Mouse (Mus musculus) midbrain, embryonic 15.5 days (tissue): ENCODE measurements around the gene Cd101. TPM values are rescaled to one million over a fixed set of nuclear protein-coding genes. Genes with fewer than 3 reads are reported as not detected.

ENCODE experiments used
- ATAC-seq: fragments of 200-750 bp; cut with Nextera tagmentation; replicated peaks from 2 replicates; pipeline ENCODE4 v1.8.0; 2017; ENCODE audit warnings: moderate TSS enrichment
- H3K27ac ChIP-seq: fragments of 300-500 bp; sonication (generic); 2 replicates; pipeline ENCODE4 v1.5.1; 2015; ENCODE audit warnings: mild to moderate bottlenecking, inconsistent platforms
- H3K27me3 ChIP-seq: fragments of 300-500 bp; sonication (generic); replicated peaks from 2 replicates; pipeline ENCODE4 v1.6.1; 2015; ENCODE audit warnings: inconsistent platforms
- H3K36me3 ChIP-seq: fragments of 300-500 bp; sonication (generic); replicated peaks from 2 replicates; pipeline ENCODE4 v1.6.1; 2015; ENCODE audit warnings: inconsistent platforms
- H3K4me1 ChIP-seq: fragments of 300-500 bp; sonication (generic); 2 replicates; pipeline ENCODE4 v1.6.1; 2015; ENCODE audit warnings: inconsistent platforms
- H3K4me2 ChIP-seq: fragments of 300-500 bp; sonication (generic); 2 replicates; pipeline ENCODE4 v1.6.1; 2015; ENCODE audit warnings: inconsistent platforms, mild to moderate bottlenecking, moderate library complexity
- H3K4me3 ChIP-seq: fragments of 300-500 bp; sonication (generic); 2 replicates; pipeline ENCODE4 v1.5.1; 2015; ENCODE audit warnings: mild to moderate bottlenecking, inconsistent platforms
- H3K9ac ChIP-seq: fragments of 300-500 bp; sonication (generic); 2 replicates; pipeline ENCODE4 v1.6.1; 2015; ENCODE audit warnings: mild to moderate bottlenecking, inconsistent platforms
- H3K9me3 ChIP-seq: fragments of 300-500 bp; sonication (generic); 2 replicates; pipeline ENCODE4 v1.6.1; 2016; ENCODE audit warnings: inconsistent platforms
- WGBS: fragments of 180-500 bp; shearing (Covaris S2); methylation state at CpG from one replicate; pipeline ENCODE4 v1.1.7; 2015; ENCODE audit warnings: mixed read lengths; 5-methylcytosine and 5-hydroxymethylcytosine counted together
- polyA plus RNA-seq: library from polyadenylated mRNA; unstranded; fragments of >200 nt; fragmentation: Nextera tagmentation; extraction: Ambion mirVana; gene quantifications from 2 replicates; pipeline ENCODE4 v1.2.1, GENCODE M21; 2015

The Cd101 gene
- polyA plus RNA-seq: 0.05 TPM in 1 of 2 replicates, not detected in the other

DNA sequence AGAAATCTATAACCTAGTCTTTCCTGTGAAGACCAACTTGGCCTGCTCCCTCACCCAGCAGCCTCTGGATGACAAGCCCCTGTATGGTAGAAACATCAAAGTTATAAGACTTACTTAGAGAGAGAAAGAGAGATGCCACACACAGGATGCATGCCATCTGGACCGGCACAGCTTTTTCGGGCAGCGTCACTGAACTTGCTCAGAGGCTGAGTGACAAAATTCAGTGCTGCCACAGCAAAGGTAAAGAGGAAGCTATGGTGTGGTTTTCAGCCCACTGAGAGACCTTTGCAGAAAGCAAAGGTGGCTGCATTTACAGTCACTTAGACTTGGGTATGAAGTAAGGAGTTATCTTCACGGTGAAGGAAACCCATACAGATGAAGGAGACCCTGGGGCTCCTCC, at the start of gene Cd101:
Cd101 (minus strand) TSS at position 218 of the 400 bp plus-strand sequence.
- Histone ChIP-seq H3K27ac (no peak within 1 kb of the TSS), H3K9me3 (no peaks in the 10 kb centered on the region), H3K4me3 (no peak within 1 kb of the TSS), H3K4me1 (no peaks in the 10 kb centered on the region), H3K4me2 (no peak within 1 kb of the TSS), H3K36me3 (no peaks in the 10 kb centered on the region), H3K27me3 (no peaks in the 10 kb centered on the region), H3K9ac (no peak within 1 kb of the TSS)
- no peak for ATAC-seq
- 93% methylated on average over 4 of the region's 4 CpGs for WGBS

- WGBS: 96% methylated on average over 1 of the region's 1 CpGs
- H3K4me3 ChIP-seq: no peak overlapping the region
These were observed 49.0 kb upstream of the Cd101 start for GRCm38 (mm10) chr3:101078344-101078743.

GRCm38 (mm10) chr3:101077710-101078100, 48.3 kb upstream of the Cd101 start:
- no peak overlapping the region for H3K4me3 ChIP-seq
- WGBS: 89% methylated on average over 6 of the region's 6 CpGs
- H3K27me3 ChIP-seq: no peaks in the 10 kb centered on the region

More at GRCm38 (mm10) chr3:101078344-101078743, 49.0 kb upstream of the Cd101 start:
- 0 out of 2 replicates have a peak, but pooled peaks cover 3% of the 10 kb centered on the region for H3K4me1 ChIP-seq
- H3K36me3 ChIP-seq: 0 out of 2 replicates have a peak, but pooled peaks cover 4% of the 10 kb centered on the region
- H3K27ac ChIP-seq: no peak overlapping the region
- no peaks in the 10 kb centered on the region for H3K9me3 ChIP-seq
- H3K4me2 ChIP-seq: no peak overlapping the region
- H3K9ac ChIP-seq: no peak overlapping the region
- no peaks in the 10 kb centered on the region for H3K27me3 ChIP-seq
- no peak for ATAC-seq

DNA sequence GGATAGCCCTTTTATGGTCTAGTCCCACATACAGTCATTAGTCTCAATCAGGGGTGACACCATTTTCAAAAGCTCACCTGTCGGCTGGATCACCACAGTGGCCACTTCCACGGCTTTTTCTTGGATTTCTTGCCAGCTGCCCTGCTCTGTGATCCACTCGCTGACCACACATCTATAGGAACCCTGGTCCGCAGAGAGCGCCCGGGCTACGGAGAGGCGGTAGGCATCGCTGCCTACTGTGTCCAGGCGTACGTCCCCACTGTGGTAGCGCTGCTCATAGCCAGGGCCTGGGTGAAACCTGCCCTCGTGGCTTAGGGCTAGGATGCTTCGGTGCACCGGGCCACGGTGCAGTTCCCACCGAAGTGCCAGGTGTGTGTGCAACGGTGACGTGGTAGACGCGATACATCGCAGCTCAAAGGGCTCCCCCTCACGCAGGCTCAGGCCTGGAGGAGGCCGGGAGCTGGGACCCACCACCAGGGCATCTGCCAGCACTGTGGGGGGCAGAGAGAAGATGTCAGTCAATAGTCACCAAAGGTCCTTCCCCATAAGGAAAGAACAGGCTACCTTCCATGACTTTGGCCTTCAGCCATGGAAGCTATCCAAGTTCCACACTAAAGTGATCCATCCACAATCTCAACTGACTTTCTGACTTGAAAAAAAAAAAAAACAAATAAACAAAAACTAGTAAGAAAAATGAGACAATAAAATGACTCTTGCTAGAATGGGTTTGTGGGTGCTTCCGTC, 47.8 kb upstream of the Cd101 start:
- Histone ChIP-seq H3K36me3 (0 out of 2 replicates have a peak, but pooled peaks cover 4% of the 10 kb centered on the region), H3K9ac (no peak overlapping the region), H3K27ac (no peak overlapping the region), H3K4me3 (no peak overlapping the region), H3K27me3 (no peaks in the 10 kb centered on the region), H3K4me1 (peaks cover 10% of the 10 kb centered on the region), H3K9me3 (no peaks in the 10 kb centered on the region), H3K4me2 (no peak overlapping the region)
- ATAC-seq: no peak
- 95% methylated on average over 25 of the region's 25 CpGs for WGBS

More at GRCm38 (mm10) chr3:101077710-101078100, 48.3 kb upstream of the Cd101 start:
- Histone ChIP-seq H3K27ac (no peak overlapping the region), H3K9ac (no peak overlapping the region), H3K4me1 (peaks cover 4% of the 10 kb centered on the region), H3K36me3 (0 out of 2 replicates have a peak, but pooled peaks cover 4% of the 10 kb centered on the region), H3K9me3 (no peaks in the 10 kb centered on the region), H3K4me2 (no peak overlapping the region)
- ATAC-seq: no peak

DNA sequence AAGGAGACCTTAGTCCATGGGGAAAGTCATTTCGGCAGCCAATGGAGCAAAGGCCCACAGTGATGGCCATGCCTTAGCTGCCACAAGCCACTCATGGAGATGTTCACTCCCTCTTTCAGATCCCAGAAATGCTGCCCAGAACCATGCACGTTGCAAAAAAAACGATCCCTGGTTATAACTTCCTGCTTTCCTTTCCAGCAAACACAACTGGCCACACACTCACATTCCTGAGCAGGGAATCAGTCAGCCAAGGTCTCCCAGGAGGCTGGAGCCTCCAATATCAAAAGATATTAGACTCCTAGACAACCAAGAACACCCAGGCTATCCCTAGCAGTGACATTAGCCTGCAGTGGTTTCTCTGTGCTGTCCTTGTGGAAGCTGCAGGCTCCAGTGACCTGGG, 46.5 kb upstream of the Cd101 start:
- H3K27ac ChIP-seq: no peak overlapping the region
- H3K4me1 ChIP-seq: peaks cover 19% of the 10 kb centered on the region
- ATAC-seq: no peak
- 0 out of 2 replicates have a peak, but pooled peaks cover 4% of the 10 kb centered on the region for H3K36me3 ChIP-seq
- WGBS: 82% methylated on average over 3 of the region's 3 CpGs
- no peak overlapping the region for H3K4me2 ChIP-seq
- H3K9ac ChIP-seq: no peak overlapping the region
- no peaks in the 10 kb centered on the region for H3K9me3 ChIP-seq
- no peaks in the 10 kb centered on the region for H3K27me3 ChIP-seq
- H3K4me3 ChIP-seq: no peak overlapping the region

GRCm38 (mm10) chr3:101073384-101073783, 44.0 kb upstream of the Cd101 start:
- H3K4me3 ChIP-seq: no peak overlapping the region
- no peak overlapping the region for H3K27ac ChIP-seq
- no peaks in the 10 kb centered on the region for H3K9me3 ChIP-seq
- 0 out of 2 replicates have a peak, but pooled peaks cover 4% of the 10 kb centered on the region for H3K36me3 ChIP-seq
- H3K27me3 ChIP-seq: no peaks in the 10 kb centered on the region
- H3K4me1 ChIP-seq: peaks cover 42% of the 10 kb centered on the region
- no peak for ATAC-seq
- H3K9ac ChIP-seq: no peak overlapping the region
- H3K4me2 ChIP-seq: no peak overlapping the region
- 86% methylated on average over 9 of the region's 9 CpGs for WGBS

DNA sequence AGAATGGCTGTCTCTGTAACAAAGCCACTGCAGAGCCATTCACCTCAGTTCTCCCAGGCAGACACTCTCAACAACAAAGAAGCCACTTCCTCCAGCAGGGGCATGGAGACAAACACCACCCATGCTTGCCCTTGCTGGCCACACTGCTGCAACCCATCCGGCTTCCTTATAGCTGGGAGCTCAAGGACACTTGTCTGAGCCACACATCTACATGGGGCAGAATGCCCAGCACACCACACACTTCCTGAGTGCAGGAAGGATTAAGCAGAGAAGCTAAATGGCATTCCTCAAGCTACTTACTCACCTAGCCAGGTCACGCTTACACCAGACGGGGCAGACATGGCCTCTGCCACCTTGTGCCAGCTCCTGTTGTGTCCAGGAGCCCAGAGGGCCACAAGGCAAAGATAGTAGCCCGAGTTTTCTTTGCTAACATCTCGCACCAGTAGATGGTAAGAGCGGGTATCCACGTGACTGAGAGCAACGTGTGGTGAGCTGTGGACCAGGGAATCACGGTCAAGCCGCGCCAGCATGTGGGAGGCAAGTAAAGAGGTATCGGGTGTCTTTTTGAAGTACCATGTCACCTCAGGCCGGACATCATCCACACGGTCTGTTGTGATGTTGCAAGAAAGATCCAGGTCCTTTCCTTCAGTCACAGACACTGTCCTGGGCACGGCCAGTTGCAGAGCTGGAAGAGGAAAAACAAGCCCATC, 43.3 kb upstream of the Cd101 start:
- H3K27me3 ChIP-seq: no peaks in the 10 kb centered on the region
- no peak for ATAC-seq
- 0 out of 2 replicates have a peak, but pooled peaks cover 4% of the 10 kb centered on the region for H3K36me3 ChIP-seq
- 89% methylated on average over 15 of the region's 15 CpGs for whole genome bisulfite sequencing
- no peak overlapping the region for H3K27ac ChIP-seq
- no peak overlapping the region for H3K4me2 ChIP-seq
- H3K4me3 ChIP-seq: no peak overlapping the region
- H3K4me1 ChIP-seq: peaks cover 44% of the 10 kb centered on the region
- no peaks in the 10 kb centered on the region for H3K9me3 ChIP-seq
- H3K9ac ChIP-seq: no peak overlapping the region

DNA sequence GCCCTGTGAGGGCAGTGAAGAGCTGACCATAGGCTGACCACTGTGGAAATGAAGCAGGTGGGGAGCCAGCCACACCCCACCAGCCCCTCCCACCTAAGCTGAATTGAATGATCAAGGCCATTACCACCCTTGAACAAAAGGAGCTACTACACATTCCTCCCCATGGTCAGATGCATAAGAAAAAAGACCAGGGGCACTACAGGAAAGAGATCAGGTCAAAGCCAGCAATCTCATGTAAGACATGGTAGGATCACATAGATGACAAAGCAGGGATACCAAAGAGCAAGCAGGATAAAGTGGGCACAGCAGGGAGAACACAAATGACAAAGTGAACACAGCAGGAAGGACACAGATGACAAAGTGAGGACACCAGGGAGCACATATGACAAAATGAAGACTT, 42.2 kb upstream of the Cd101 start:
- Histone ChIP-seq H3K4me3 (no peak overlapping the region), H3K4me2 (no peak overlapping the region), H3K4me1 (peaks cover 44% of the 10 kb centered on the region), H3K9me3 (no peaks in the 10 kb centered on the region), H3K36me3 (no peaks in the 10 kb centered on the region), H3K9ac (no peak overlapping the region), H3K27me3 (no peaks in the 10 kb centered on the region), H3K27ac (peak overlapping the region; percentile 72)
- no peak; the same call in 1 of the 2 replicates for ATAC-seq

- no peaks in the 10 kb centered on the region for H3K36me3 ChIP-seq
- H3K4me2 ChIP-seq: no peak overlapping the region
- H3K27me3 ChIP-seq: no peaks in the 10 kb centered on the region
- no peak overlapping the region for H3K4me3 ChIP-seq
- whole genome bisulfite sequencing: 11% methylated on average over 6 of the region's 6 CpGs
- ATAC-seq: peak; percentile 87
- peaks cover 44% of the 10 kb centered on the region for H3K4me1 ChIP-seq
- no peaks in the 10 kb centered on the region for H3K9me3 ChIP-seq
- H3K27ac ChIP-seq: peak overlapping the region; percentile 72
- H3K9ac ChIP-seq: no peak overlapping the region
These were observed 41.5 kb upstream of the Cd101 start for GRCm38 (mm10) chr3:101070796-101071235.

DNA sequence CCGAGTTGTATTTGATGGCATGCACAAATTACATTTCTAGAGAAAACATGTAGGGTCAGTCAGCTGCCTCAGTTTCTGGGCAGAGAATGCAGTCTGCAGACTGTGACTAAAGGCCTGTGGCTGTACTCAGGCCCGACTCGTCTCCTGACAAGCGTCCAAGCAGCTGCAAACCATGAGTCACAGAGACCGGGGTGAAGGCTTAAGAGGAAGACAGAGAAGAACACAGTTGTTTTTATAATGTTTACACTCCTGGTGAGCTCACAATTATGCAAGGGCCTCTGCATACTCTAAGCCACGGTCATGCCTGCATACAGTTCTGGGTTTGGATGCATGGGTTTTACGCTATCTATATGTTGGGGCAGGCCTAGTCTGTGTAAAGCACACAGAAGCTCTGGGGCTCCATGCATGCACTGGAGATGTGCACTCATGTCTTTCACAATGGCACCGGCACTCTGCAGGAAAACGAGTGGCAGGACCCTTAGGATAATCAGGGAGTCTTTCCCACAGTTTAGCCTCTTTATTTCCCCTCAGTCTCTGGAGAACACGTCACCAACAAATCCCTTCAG, 41.0 kb upstream of the Cd101 start:
- 23% methylated on average over 10 of the region's 10 CpGs for WGBS
- Histone ChIP-seq H3K4me2 (no peak overlapping the region), H3K9ac (no peak overlapping the region), H3K27me3 (no peaks in the 10 kb centered on the region), H3K27ac (peak overlapping the region; percentile 72), H3K9me3 (no peaks in the 10 kb centered on the region), H3K36me3 (no peaks in the 10 kb centered on the region), H3K4me1 (peaks cover 44% of the 10 kb centered on the region), H3K4me3 (no peak overlapping the region)
- peak; percentile 71 for ATAC-seq

GRCm38 (mm10) chr3:101068701-101069100, 39.3 kb upstream of the Cd101 start:
- H3K27me3 ChIP-seq: no peaks in the 10 kb centered on the region
- WGBS: 39% methylated on average over 5 of the region's 5 CpGs
- H3K4me3 ChIP-seq: no peak overlapping the region
- no peaks in the 10 kb centered on the region for H3K9me3 ChIP-seq
- no peaks in the 10 kb centered on the region for H3K36me3 ChIP-seq
- no peak overlapping the region for H3K9ac ChIP-seq
- no peak for ATAC-seq
- peaks cover 44% of the 10 kb centered on the region for H3K4me1 ChIP-seq
- no peak overlapping the region for H3K27ac ChIP-seq
- H3K4me2 ChIP-seq: no peak overlapping the region

DNA sequence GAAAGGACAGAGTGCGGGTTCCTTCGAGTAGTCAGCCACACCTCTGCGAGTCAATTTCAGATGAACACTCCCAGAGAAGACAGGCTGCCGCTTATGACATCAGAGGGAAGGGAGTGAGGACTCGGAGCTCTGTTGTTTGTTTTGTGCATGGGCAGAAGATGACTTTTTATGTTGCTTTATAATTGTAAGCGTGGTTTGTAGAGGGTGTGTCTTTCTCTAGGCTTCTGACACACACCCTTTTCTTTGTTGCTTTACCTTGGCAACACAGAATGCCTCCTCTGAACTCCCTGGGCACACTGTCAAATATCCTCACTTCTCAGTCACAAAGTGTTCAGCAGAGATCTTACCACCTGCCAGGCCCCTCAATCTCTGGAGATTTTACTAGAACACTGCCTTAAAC, 36.8 kb upstream of the Cd101 start:
- no peaks in the 10 kb centered on the region for H3K27me3 ChIP-seq
- H3K36me3 ChIP-seq: no peaks in the 10 kb centered on the region
- no peak overlapping the region for H3K4me3 ChIP-seq
- H3K4me2 ChIP-seq: no peak overlapping the region
- H3K27ac ChIP-seq: no peak overlapping the region
- no peak for ATAC-seq
- H3K9ac ChIP-seq: no peak overlapping the region
- peaks cover 29% of the 10 kb centered on the region for H3K4me1 ChIP-seq
- 71% methylated on average over 6 of the region's 6 CpGs for WGBS
- H3K9me3 ChIP-seq: no peaks in the 10 kb centered on the region
